Mouse (Mus musculus) hindbrain, embryonic 16.5 days (tissue): Measurements from ENCODE around the gene Fyb. TPM values are rescaled to one million over a fixed set of nuclear protein-coding genes. Genes with fewer than 3 reads are reported as not detected.

Source experiments
- ATAC-seq: fragments of 200-750 bp; cut with Nextera tagmentation; 2 replicates; pipeline ENCODE4 v1.8.0; 2017; ENCODE audit warnings: moderate TSS enrichment, moderate library complexity
- H3K27ac ChIP-seq: fragments of 300-500 bp; sonication (generic); 2 replicates; pipeline ENCODE4 v1.5.1; 2014; ENCODE audit warnings: low read depth, mild to moderate bottlenecking, control low read depth, low read length, moderate library complexity
- H3K27me3 ChIP-seq: fragments of 300-500 bp; sonication (generic); replicated peaks from 2 replicates; pipeline ENCODE4 v1.6.1; 2014; ENCODE audit warnings: low read length; ENCODE audit not compliant: control insufficient read depth, insufficient read depth
- H3K36me3 ChIP-seq: fragments of 300-500 bp; sonication (generic); 2 replicates; pipeline ENCODE4 v1.6.1; 2014; ENCODE audit warnings: mild to moderate bottlenecking, low read length, moderate library complexity, mixed read lengths; ENCODE audit not compliant: control insufficient read depth, insufficient read depth
- H3K4me1 ChIP-seq: fragments of 300-500 bp; sonication (generic); 2 replicates; pipeline ENCODE4 v1.6.1; 2014; ENCODE audit warnings: low read depth, low read length; ENCODE audit not compliant: control insufficient read depth, insufficient read depth
- H3K4me2 ChIP-seq: fragments of 300-500 bp; sonication (generic); 2 replicates; pipeline ENCODE4 v1.6.1; 2014; ENCODE audit warnings: mild to moderate bottlenecking, low read length, control low read depth, moderate library complexity
- H3K4me3 ChIP-seq: fragments of 300-500 bp; sonication (generic); 2 replicates; pipeline ENCODE4 v1.5.1; 2014; ENCODE audit warnings: mild to moderate bottlenecking, low read length, control low read depth, moderate library complexity
- H3K9ac ChIP-seq: fragments of 300-500 bp; sonication (generic); 2 replicates; pipeline ENCODE4 v1.6.1; 2014; ENCODE audit warnings: low read depth, mild to moderate bottlenecking, control low read depth, low read length, moderate library complexity
- H3K9me3 ChIP-seq: fragments of 300-500 bp; sonication (generic); 2 replicates; pipeline ENCODE4 v1.6.1; 2014; ENCODE audit warnings: mild to moderate bottlenecking, low read length, moderate library complexity; ENCODE audit not compliant: control insufficient read depth
- WGBS: fragments of 180-500 bp; shearing (Covaris S2); extraction: QIAGEN DNeasy Blood & Tissue Kit; methylation state at CpG from one replicate; pipeline ENCODE4 v1.1.7; 2014; 5-methylcytosine and 5-hydroxymethylcytosine counted together
- polyA plus RNA-seq: library from polyadenylated mRNA; unstranded; fragments of >200 nt; fragmentation: Nextera tagmentation; extraction: Ambion mirVana; gene quantifications from 2 replicates; pipeline ENCODE4 v1.2.1, GENCODE M21; 2015

Gene Fyb
- 3.2 and 3.4 TPM in 2 replicates for polyA plus RNA-seq

DNA sequence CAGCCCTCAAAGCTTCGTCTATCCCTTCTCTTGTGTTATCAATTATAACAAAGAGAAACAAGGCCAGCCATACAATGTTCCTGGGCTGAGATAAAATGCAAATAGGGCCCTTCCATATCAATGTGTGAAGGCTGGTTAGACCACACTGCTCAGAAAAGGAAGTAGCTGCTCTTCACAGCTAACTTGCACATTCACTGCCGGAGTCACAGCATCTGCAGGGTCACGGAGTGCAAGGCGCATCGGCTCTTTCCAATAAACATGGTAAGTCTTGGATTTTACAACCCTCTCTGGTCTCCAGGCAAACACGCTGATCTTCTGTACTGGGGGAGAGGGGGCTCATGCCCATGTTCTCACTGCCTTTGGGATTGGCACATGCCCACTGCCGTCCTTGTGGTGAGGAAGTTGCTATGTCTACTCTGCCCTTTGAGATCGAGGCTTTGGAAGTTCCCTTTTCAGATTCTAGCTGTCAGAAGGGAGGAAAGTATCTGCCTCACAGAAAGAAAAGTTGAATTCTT lies at the start of gene Fyb:
Gene Fyb, plus strand, starts transcription at position 201 of the 515 bp plus-strand sequence.
- Histone ChIP-seq H3K4me1 (no peaks in the 10 kb centered on the region), H3K4me3 (no peak within 1 kb of the TSS), H3K27me3 (no peaks in the 10 kb centered on the region), H3K36me3 (no peaks in the 10 kb centered on the region), H3K9ac (no peak within 1 kb of the TSS), H3K27ac (no peak within 1 kb of the TSS), H3K4me2 (no peak within 1 kb of the TSS), H3K9me3 (no peaks in the 10 kb centered on the region)
- 90% methylated on average over 8 of the region's 8 CpGs for WGBS
- no peak for ATAC-seq

DNA sequence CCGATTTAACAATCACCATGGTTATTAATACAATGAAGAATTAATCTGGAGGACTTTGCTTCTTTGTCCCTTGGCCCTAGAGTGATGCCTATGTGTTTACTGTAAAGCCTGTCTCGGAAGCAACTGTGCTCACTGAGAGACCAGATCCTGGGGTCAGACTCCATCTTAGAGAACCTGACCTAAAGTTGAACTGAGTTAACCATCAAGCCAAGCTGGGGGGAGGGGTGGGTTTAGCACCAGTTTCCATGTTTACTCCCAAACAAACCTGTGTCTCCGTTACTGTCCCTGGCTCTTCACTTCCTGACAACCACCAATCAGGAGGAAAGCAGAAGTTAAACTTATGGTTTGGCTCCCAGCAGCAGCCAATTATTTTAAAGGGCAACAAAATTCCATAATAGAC lies 39.1 kb upstream of the Fyb start:
- H3K4me2 ChIP-seq: no peak overlapping the region
- 80% methylated on average over 3 of the region's 3 CpGs for WGBS
- H3K36me3 ChIP-seq: no peaks in the 10 kb centered on the region
- H3K27ac ChIP-seq: no peak overlapping the region
- ATAC-seq: no peak
- 0 out of 2 replicates have a peak, but pooled peaks cover 2% of the 10 kb centered on the region for H3K9me3 ChIP-seq
- no peaks in the 10 kb centered on the region for H3K27me3 ChIP-seq
- no peak overlapping the region for H3K4me3 ChIP-seq
- no peaks in the 10 kb centered on the region for H3K4me1 ChIP-seq
- no peak overlapping the region for H3K9ac ChIP-seq

DNA sequence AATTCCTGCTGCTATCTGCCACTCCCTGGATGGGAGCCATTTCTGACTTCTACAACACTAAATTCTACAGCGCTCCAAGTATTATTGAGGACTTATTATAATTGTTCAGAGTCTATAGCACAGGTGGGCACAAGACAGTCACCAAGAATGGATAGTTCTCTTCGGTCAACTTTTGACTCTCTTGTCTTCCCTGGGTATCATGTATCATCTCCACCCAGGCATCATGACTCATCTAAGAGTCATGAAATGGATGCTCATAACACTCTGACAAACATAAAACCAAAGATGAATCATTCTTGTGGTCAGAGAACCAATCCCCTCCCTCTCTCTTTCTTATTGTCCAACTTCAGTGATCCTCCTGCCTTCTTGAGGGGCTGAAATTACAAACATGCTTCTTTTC lies 30.3 kb upstream of the Fyb start:
- Histone ChIP-seq H3K9ac (no peak overlapping the region), H3K4me2 (no peak overlapping the region), H3K4me1 (no peaks in the 10 kb centered on the region), H3K4me3 (no peak overlapping the region), H3K36me3 (no peaks in the 10 kb centered on the region), H3K9me3 (no peaks in the 10 kb centered on the region), H3K27me3 (no peaks in the 10 kb centered on the region), H3K27ac (no peak overlapping the region)
- ATAC-seq: no peak
- 97% methylated on average over 2 of the region's 2 CpGs for WGBS

DNA sequence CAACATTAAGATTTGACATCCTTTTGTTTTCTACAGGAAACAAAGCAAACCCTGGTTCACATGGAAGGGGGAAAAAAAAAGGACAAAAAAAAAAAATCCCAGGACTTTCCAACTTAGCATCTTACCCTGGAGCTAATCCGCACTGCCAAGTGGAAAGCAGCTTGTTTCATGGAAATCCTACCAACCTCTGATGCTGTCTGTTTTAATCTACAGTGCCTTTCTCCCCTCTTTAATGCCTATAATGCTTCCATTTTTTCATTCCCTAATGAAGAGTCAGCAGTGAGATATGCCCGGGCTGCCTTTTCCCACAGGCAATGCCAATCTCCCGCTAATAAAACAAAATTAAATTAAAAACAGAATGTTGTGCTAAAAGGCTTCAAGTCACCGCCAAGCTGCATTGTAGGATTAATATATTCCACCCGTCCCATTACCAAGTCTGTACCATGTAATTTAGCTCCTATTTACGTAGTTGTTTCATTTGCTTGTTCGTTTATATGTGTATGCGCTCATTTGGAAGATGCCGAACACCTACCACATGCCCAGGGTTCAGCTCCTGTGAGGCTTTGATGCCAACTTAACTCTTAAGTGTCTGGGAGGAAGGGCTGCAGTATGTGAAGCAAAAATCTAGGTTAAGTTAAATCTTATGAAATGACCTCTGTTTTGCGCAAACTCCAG lies 24.1 kb upstream of the Fyb start:
- Histone ChIP-seq H3K4me1 (no peaks in the 10 kb centered on the region), H3K27ac (0 out of 2 replicates have a peak overlapping the region, but pooled peaks have one; percentile 3), H3K4me2 (peak overlapping the region; percentile 32), H3K9me3 (no peaks in the 10 kb centered on the region), H3K27me3 (no peaks in the 10 kb centered on the region), H3K9ac (no peak overlapping the region), H3K36me3 (no peaks in the 10 kb centered on the region), H3K4me3 (no peak overlapping the region)
- WGBS: 56% methylated on average over 10 of the region's 10 CpGs
- ATAC-seq: peak; percentile 74

DNA sequence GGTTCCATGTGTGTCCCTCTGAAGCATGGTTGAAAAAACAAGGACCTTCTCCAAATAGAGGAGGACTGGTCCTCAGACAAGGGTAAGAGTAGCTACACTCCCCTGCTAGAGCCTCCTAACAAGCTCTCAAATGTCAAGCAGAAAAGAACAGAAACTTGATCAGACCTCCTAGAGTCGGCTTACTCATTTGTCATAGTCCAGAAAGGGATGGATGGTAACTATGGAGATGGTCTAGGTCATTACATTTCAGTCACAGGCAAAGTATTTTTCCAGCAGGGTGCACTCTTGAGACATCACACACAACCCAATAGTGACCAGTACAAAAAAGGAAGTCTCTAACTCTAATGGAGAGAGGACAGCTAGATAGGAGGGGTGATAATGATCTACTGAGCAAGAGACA lies 21.9 kb upstream of the Fyb start:
- Histone ChIP-seq H3K27ac (no peak overlapping the region), H3K9ac (no peak overlapping the region), H3K4me2 (no peak overlapping the region), H3K27me3 (no peaks in the 10 kb centered on the region), H3K36me3 (no peaks in the 10 kb centered on the region), H3K4me1 (no peaks in the 10 kb centered on the region), H3K9me3 (no peaks in the 10 kb centered on the region), H3K4me3 (no peak overlapping the region)
- WGBS: 62% methylated on average over 1 of the region's 1 CpGs
- ATAC-seq: no peak

DNA sequence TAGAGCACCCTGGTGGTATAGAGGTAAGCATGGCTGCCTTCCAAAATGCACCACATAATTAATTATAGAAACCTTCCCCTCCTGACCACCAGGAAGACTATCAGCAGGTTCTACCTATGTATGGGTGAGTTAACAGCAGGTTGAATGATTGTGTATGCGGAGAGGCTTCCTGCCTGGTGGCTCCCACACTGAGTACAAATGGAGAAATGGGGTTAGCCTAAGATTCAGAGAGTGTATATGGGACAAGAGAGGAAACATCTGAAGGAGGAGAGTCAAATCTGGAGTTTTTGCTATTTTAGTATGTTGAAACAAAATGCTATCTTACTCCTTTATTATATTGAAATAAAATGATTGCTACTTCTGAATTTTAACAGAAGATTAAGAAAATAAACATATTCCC lies 5.1 kb upstream of the Fyb start:
- no peak for ATAC-seq
- no peaks in the 10 kb centered on the region for H3K9me3 ChIP-seq
- H3K27ac ChIP-seq: no peak overlapping the region

DNA sequence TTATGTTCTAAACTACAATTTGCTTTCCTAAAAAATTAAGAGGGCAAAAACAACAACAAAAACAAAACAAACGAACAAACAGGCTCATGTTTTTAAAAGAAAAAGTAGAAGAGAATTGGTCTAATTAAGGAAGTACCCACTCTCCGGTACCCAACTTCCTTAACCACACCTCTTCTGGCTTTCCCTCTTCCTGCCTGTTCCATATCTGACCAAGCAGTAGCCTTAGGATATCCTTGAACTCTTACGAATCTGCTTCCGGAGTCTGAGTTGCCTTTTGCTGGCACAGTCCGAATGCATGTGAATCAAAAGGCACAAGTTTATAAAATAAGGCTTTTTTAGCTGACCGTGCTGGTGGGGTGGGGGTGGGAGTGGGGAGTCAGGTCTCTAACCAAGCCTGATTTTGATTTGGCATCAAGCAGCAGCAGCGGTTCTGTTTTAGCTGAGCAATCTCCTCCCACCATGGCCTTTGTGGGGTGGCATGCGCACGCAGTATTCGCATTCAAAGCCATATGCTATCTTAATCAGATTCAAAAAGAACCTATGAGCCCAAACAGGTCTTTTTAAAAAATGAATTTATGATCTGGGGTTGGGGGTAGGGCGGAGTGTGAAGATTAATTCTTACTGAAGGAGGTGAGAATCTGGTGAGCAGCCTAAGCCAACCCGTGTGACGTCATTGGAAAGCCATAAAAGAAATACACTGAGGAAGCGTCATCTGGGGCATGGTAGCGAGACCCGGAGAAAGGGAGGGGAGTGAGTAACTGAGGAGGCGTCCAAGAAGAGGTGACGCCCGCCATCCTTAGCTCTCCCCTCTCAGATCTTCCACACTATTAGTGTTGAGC lies 3.0 kb upstream of the Fyb start:
- H3K36me3 ChIP-seq: no peaks in the 10 kb centered on the region
- 90% methylated on average over 19 of the region's 19 CpGs for WGBS
- no peak for ATAC-seq
- H3K4me1 ChIP-seq: no peaks in the 10 kb centered on the region
- no peak overlapping the region for H3K4me2 ChIP-seq
- no peak overlapping the region for H3K4me3 ChIP-seq
- H3K9me3 ChIP-seq: no peaks in the 10 kb centered on the region
- no peak overlapping the region for H3K27ac ChIP-seq
- H3K27me3 ChIP-seq: no peaks in the 10 kb centered on the region
- H3K9ac ChIP-seq: no peak overlapping the region

More for the DNA sequence above, 5.1 kb upstream of the Fyb start:
- 97% methylated on average over 1 of the region's 1 CpGs for WGBS
- Histone ChIP-seq H3K9ac (no peak overlapping the region), H3K36me3 (no peaks in the 10 kb centered on the region), H3K4me1 (no peaks in the 10 kb centered on the region), H3K4me3 (no peak overlapping the region), H3K4me2 (no peak overlapping the region), H3K27me3 (no peaks in the 10 kb centered on the region)

DNA sequence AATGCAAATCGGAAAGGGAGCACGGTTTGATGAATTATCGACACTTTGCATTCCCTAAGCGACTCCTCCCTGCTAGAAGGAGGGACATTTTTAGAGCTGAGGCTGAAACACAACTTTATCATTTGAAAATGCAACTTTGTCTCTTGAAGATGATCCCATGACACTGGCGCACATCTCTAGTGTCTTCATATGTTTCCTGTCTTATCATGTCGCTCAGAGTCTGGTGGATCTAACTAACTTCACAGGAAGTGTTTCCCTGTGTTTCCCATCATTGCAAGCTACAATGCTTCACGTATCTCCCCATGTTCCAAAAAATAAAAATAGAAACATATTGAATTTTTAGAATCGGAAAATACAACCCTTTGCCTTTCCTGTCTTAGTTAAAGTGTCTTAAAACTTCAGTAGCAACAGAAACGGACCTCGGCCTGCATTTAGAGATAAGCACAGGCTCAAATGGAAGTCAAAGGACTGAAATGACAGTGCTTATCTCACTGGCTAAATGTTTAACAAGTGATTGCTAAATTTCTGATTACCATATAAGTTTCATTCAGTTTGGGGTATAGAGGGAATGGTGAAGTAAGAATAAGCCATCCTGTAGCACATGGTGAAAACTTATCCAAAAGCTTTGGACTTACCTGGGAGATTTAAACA lies 2.0 kb upstream of the Fyb start:
- Histone ChIP-seq H3K9me3 (no peaks in the 10 kb centered on the region), H3K4me1 (no peaks in the 10 kb centered on the region), H3K4me3 (no peak overlapping the region), H3K27ac (no peak overlapping the region), H3K4me2 (no peak overlapping the region), H3K27me3 (no peaks in the 10 kb centered on the region), H3K36me3 (no peaks in the 10 kb centered on the region), H3K9ac (no peak overlapping the region)
- ATAC-seq: no peak
- WGBS: 89% methylated on average over 10 of the region's 10 CpGs

DNA sequence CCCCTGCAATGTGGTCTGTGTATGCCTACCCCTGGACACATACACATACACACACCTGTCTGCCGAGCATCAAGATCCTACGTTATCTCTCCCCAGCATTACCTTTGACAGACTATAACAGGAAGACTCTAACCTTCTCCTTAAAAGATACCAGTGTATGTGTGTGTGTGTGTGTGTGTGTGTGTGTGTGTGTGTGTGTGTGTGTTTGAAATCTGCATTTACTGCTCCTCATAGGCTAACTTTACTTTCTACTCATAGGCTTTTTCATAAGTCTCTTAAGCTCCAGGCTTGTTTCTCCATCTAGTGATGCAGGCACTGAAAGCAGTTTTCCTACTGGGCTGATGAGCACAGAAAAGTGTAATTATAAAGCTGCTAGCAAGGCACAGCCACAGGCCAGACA lies 2.1 kb downstream of the Fyb start:
- no peak for ATAC-seq
- 100% methylated on average over 2 of the region's 2 CpGs for WGBS

More for the DNA sequence above, 2.1 kb downstream of the Fyb start:
- H3K36me3 ChIP-seq: no peaks in the 10 kb centered on the region
- no peaks in the 10 kb centered on the region for H3K4me1 ChIP-seq
- no peak overlapping the region for H3K4me2 ChIP-seq
- no peak overlapping the region for H3K9ac ChIP-seq
- H3K27ac ChIP-seq: no peak overlapping the region
- H3K9me3 ChIP-seq: no peaks in the 10 kb centered on the region
- H3K27me3 ChIP-seq: no peaks in the 10 kb centered on the region
- no peak overlapping the region for H3K4me3 ChIP-seq
